Mouse (Mus musculus): Measurements from ENCODE around the gene Shf.

GRCm38 (mm10) chr2:122327986-122328385, 41.0 kb downstream of the Shf start:
- no peak for TF ChIP-seq CTCF (IDR thresholded peaks at IDR 0.05; ENCODE audit: insufficient read depth, low read depth, low read length)
- no peak for TF ChIP-seq POLR2A (IDR thresholded peaks at IDR 0.05; ENCODE audit: insufficient read depth, low read depth, low read length)

Data from olfactory bulb, adult 2 months (tissue).